Mouse (Mus musculus): Measurements from ENCODE around the gene Erbb4.

DNA sequence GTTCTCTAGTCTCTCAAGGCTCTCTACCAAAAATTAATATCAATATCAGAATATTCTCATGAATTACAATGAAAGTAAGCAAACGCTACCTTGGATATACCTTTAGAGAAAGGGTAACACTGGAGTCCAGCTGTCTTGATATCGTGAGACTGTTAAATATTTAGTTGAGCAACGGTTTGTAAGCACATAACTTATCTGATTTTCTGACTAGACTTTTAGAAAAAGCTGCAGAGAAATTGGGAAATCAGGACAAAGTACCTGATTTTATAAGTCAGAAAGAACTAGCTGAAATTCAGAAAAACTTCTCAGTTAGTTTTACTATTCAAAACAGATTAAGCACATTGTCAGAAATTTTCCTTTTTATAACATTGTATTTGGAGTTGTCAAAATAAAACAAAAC is 129.3 kb downstream of the Erbb4 start:
- TF ChIP-seq POLR2A (IDR thresholded peaks at IDR 0.05; ENCODE audit: extremely low read depth, insufficient read depth, low read length) (no peak), CTCF (IDR thresholded peaks at IDR 0.05; ENCODE audit: low read depth, low read length) (no peak)

Measured in liver, adult 2 months (tissue).